Mouse (Mus musculus) induced T-regulatory cell, adult 2 months (primary cell): ENCODE results near the gene Fam57b.

Experiments used
- DNase-seq: peaks from one replicate; pipeline ENCODE4 v3.0.0-alpha.2; 2012; ENCODE audit warnings: low read depth

Gene Fam57b

GRCm38 (mm10) chr7:126877239-126877638, 79.8 kb downstream of the Fam57b start:
- no peak for DNase-seq
